Mouse (Mus musculus) megakaryocyte, embryonic 14.5 days (primary cell): ENCODE data around the gene Cers6.

Experiments
- FLI1 ChIP-seq: IDR thresholded peaks from 2 replicates; pipeline ENCODE4 v1.6.1; 2012; ENCODE audit warnings: low read length, inconsistent platforms, mixed read lengths
- GATA1 ChIP-seq: IDR thresholded peaks from 3 replicates; pipeline ENCODE4 v1.6.1; 2012; ENCODE audit warnings: mixed read lengths, low read length, inconsistent platforms, borderline replicate concordance

DNA sequence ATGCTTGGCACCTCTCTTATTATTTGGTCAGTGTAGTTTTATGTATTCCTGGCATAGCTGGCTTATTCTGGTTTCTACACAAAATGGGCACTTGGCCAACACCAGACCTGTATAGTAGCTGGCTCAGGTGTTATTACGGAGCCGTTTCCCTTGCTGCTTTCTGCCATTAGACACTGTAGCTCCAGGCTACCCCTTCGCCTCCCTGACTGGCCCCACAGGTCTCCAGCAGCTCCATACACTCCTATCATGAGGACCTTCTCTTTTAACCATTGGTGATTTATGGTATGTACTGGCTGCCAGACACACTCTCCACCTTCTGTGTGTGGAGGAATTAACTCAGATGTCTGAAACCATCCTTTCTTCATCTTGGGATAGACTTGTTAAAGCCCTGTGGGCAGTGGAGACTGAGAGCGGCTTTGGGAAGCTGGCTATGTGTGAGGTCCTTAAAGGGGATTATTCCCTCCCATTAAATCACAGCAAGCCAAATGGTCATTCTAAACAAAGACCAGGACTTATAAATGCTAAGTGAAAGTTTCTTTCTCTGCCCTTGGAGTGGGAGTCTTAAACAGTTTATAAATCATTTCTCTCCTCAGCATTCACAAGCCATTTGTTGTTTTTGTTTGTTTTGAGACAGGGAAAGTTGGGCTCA is 192.1 kb downstream of the Cers6 start:
- no peak for TF ChIP-seq GATA1
- no peak for TF ChIP-seq FLI1
